Mouse (Mus musculus) neural tube, embryonic 11.5 days (tissue): ENCODE results near the gene Gng12. TPM values are rescaled to one million over a fixed set of nuclear protein-coding genes. Genes with fewer than 3 reads are reported as not detected.

Experiments used
- ATAC-seq: fragments of 200-750 bp; cut with Nextera tagmentation; 2 replicates; pipeline ENCODE4 v1.8.0; 2017; ENCODE audit warnings: moderate number of reproducible peaks, mild to moderate bottlenecking, moderate TSS enrichment, moderate library complexity; ENCODE audit not compliant: insufficient read depth, low FRiP score, low TSS enrichment
- DNase-seq: peaks from one replicate; pipeline ENCODE4 v3.0.0-alpha.2; 2015; ENCODE audit warnings: low spot score
- H3K27ac ChIP-seq: fragments of 300-500 bp; sonication (generic); 2 replicates; pipeline ENCODE4 v1.5.1; 2014; ENCODE audit warnings: low read depth, mild to moderate bottlenecking, low read length
- H3K27me3 ChIP-seq: fragments of 300-500 bp; sonication (generic); 2 replicates; pipeline ENCODE4 v1.6.1; 2014; ENCODE audit warnings: mild to moderate bottlenecking, low read length, mixed read lengths; ENCODE audit not compliant: control insufficient read depth, insufficient read depth
- H3K36me3 ChIP-seq: fragments of 300-500 bp; sonication (generic); 2 replicates; pipeline ENCODE4 v1.6.1; 2014; ENCODE audit warnings: mild to moderate bottlenecking, low read length, moderate library complexity, mixed read lengths; ENCODE audit not compliant: control insufficient read depth, insufficient read depth
- H3K4me1 ChIP-seq: fragments of 300-500 bp; sonication (generic); 2 replicates; pipeline ENCODE4 v1.6.1; 2014; ENCODE audit warnings: low read length, mixed read lengths; ENCODE audit not compliant: control insufficient read depth, insufficient read depth
- H3K4me2 ChIP-seq: fragments of 300-500 bp; sonication (generic); 2 replicates; pipeline ENCODE4 v1.6.1; 2014; ENCODE audit warnings: low read depth, mild to moderate bottlenecking, moderate library complexity
- H3K4me3 ChIP-seq: fragments of 300-500 bp; sonication (generic); 2 replicates; pipeline ENCODE4 v1.5.1; 2014; ENCODE audit warnings: low read depth, low read length
- H3K9ac ChIP-seq: fragments of 300-500 bp; sonication (generic); 2 replicates; pipeline ENCODE4 v1.6.1; 2014; ENCODE audit warnings: mild to moderate bottlenecking, low read length
- H3K9me3 ChIP-seq: fragments of 300-500 bp; sonication (generic); 2 replicates; pipeline ENCODE4 v1.6.1; 2016; ENCODE audit warnings: low read length; ENCODE audit not compliant: control insufficient read depth
- WGBS: fragments of 180-500 bp; shearing (Covaris S2); extraction: QIAGEN DNeasy Blood & Tissue Kit; methylation state at CpG from one replicate; pipeline ENCODE4 v1.1.7; 2014; 5-methylcytosine and 5-hydroxymethylcytosine counted together
- polyA plus RNA-seq: library from polyadenylated mRNA; unstranded; fragments of >200 nt; fragmentation: Nextera tagmentation; extraction: Ambion mirVana; gene quantifications from 2 replicates; pipeline ENCODE4 v1.2.1, GENCODE M21; 2014

The Gng12 gene
- polyA plus RNA-seq, 1 experiment from 2014 or later = 53.1 TPM

GRCm38 (mm10) chr6:66998645-66999044, 102.4 kb downstream of the Gng12 start:
- Histone ChIP-seq H3K27ac (no peak overlapping the region), H3K4me1 (no peaks in the 10 kb centered on the region), H3K4me2 (no peak overlapping the region), H3K9me3 (no peaks in the 10 kb centered on the region), H3K36me3 (no peaks in the 10 kb centered on the region), H3K27me3 (no peaks in the 10 kb centered on the region), H3K4me3 (no peak overlapping the region), H3K9ac (no peak overlapping the region)
- no peak for DNase-seq
- ATAC-seq = no peak
- WGBS = 83% methylated on average over 2 of the region's 2 CpGs

GRCm38 (mm10) chr6:66999800-67000199, 103.6 kb downstream of the Gng12 start:
- H3K36me3 ChIP-seq = no peaks in the 10 kb centered on the region
- no peaks in the 10 kb centered on the region for H3K4me1 ChIP-seq
- H3K4me3 ChIP-seq = no peak overlapping the region
- DNase-seq (no peak), ATAC-seq (no peak)
- no peaks in the 10 kb centered on the region for H3K9me3 ChIP-seq
- H3K9ac ChIP-seq = no peak overlapping the region
- H3K27ac ChIP-seq = no peak overlapping the region
- H3K4me2 ChIP-seq = no peak overlapping the region
- H3K27me3 ChIP-seq = no peaks in the 10 kb centered on the region

- Histone ChIP-seq H3K9ac (no peak overlapping the region), H3K4me1 (no peaks in the 10 kb centered on the region), H3K27me3 (no peaks in the 10 kb centered on the region), H3K36me3 (no peaks in the 10 kb centered on the region), H3K4me3 (no peak overlapping the region), H3K4me2 (no peak overlapping the region), H3K27ac (no peak overlapping the region), H3K9me3 (no peaks in the 10 kb centered on the region)
- WGBS = 94% methylated on average over 3 of the region's 3 CpGs
- DNase-seq (no peak), ATAC-seq (no peak)
Measured at GRCm38 (mm10) chr6:67009888-67010287, 113.7 kb downstream of the Gng12 start.

GRCm38 (mm10) chr6:67010370-67011216, 114.4 kb downstream of the Gng12 start:
- H3K4me3 ChIP-seq = no peak overlapping the region
- ATAC-seq = peak; percentile 60
- DNase-seq = no peak
- H3K9ac ChIP-seq = no peak overlapping the region
- H3K9me3 ChIP-seq = no peaks in the 10 kb centered on the region
- no peaks in the 10 kb centered on the region for H3K27me3 ChIP-seq
- H3K4me2 ChIP-seq = no peak overlapping the region
- WGBS = 69% methylated on average over 7 of the region's 7 CpGs
- no peaks in the 10 kb centered on the region for H3K4me1 ChIP-seq
- no peak overlapping the region for H3K27ac ChIP-seq
- H3K36me3 ChIP-seq = no peaks in the 10 kb centered on the region

- no peaks in the 10 kb centered on the region for H3K27me3 ChIP-seq
- no peaks in the 10 kb centered on the region for H3K9me3 ChIP-seq
- H3K4me3 ChIP-seq = no peak overlapping the region
- H3K4me1 ChIP-seq = no peaks in the 10 kb centered on the region
- H3K27ac ChIP-seq = no peak overlapping the region
- no peak overlapping the region for H3K9ac ChIP-seq
- H3K4me2 ChIP-seq = no peak overlapping the region
- ATAC-seq (no peak), DNase-seq (no peak)
- H3K36me3 ChIP-seq = no peaks in the 10 kb centered on the region
Measured at GRCm38 (mm10) chr6:67011217-67011518, 115.0 kb downstream of the Gng12 start.

- no peaks in the 10 kb centered on the region for H3K9me3 ChIP-seq
- no peak overlapping the region for H3K9ac ChIP-seq
- DNase-seq (no peak), ATAC-seq (no peak)
- no peaks in the 10 kb centered on the region for H3K4me1 ChIP-seq
- H3K27ac ChIP-seq = no peak overlapping the region
- 92% methylated on average over 6 of the region's 6 CpGs for WGBS
- no peak overlapping the region for H3K4me3 ChIP-seq
- H3K27me3 ChIP-seq = no peaks in the 10 kb centered on the region
- H3K4me2 ChIP-seq = no peak overlapping the region
- no peaks in the 10 kb centered on the region for H3K36me3 ChIP-seq
Measured at GRCm38 (mm10) chr6:67013293-67013948, 117.2 kb downstream of the Gng12 start.

- 90% methylated on average over 9 of the region's 9 CpGs for WGBS
- H3K4me3 ChIP-seq = no peak overlapping the region
- DNase-seq = no peak
Measured at GRCm38 (mm10) chr6:67013949-67014678, 117.9 kb downstream of the Gng12 start.

GRCm38 (mm10) chr6:67014679-67015075, 118.5 kb downstream of the Gng12 start:
- 96% methylated on average over 1 of the region's 1 CpGs for WGBS
- no peaks in the 10 kb centered on the region for H3K27me3 ChIP-seq
- H3K4me1 ChIP-seq = no peaks in the 10 kb centered on the region
- no peaks in the 10 kb centered on the region for H3K9me3 ChIP-seq
- no peak overlapping the region for H3K27ac ChIP-seq
- H3K4me3 ChIP-seq = no peak overlapping the region
- ATAC-seq (no peak), DNase-seq (no peak)
- no peak overlapping the region for H3K4me2 ChIP-seq
- no peaks in the 10 kb centered on the region for H3K36me3 ChIP-seq
- H3K9ac ChIP-seq = no peak overlapping the region

More at GRCm38 (mm10) chr6:67013949-67014678, 117.9 kb downstream of the Gng12 start:
- Histone ChIP-seq H3K9me3 (no peaks in the 10 kb centered on the region), H3K27ac (no peak overlapping the region), H3K27me3 (no peaks in the 10 kb centered on the region), H3K36me3 (no peaks in the 10 kb centered on the region), H3K9ac (no peak overlapping the region), H3K4me2 (no peak overlapping the region), H3K4me1 (no peaks in the 10 kb centered on the region)
- no peak for ATAC-seq
